Mouse (Mus musculus): ENCODE measurements at regions not wholly inside any gene's neighbourhood (a gene's known extent, or its start where the extent isn't known, plus 50 kb on each side); places are given as distances from the start of the nearest gene placed in this dataset.

DNA sequence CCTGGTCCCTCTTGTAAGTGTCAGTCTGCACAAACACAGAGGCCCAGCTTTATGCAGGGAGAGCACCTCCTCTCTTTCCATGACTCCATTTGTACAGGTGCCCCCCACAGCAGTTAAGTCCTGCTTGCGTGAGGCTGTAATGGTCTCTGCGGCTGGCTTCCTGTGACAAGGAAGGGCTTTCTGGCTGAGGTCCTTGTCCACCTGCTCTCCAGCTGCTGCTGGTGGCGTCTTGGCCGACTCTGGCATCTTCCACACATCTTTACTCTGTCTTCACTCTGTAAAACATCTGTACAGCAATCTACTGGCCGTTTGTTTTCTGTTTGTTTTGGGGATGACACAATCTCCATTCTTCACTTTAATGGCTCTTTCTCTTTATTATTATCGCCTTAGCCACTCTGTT is 60.8 kb downstream of the Rpusd4 start:
- no peak for DNase-seq (ENCODE audit: low spot score in 2 of 2)

DNA sequence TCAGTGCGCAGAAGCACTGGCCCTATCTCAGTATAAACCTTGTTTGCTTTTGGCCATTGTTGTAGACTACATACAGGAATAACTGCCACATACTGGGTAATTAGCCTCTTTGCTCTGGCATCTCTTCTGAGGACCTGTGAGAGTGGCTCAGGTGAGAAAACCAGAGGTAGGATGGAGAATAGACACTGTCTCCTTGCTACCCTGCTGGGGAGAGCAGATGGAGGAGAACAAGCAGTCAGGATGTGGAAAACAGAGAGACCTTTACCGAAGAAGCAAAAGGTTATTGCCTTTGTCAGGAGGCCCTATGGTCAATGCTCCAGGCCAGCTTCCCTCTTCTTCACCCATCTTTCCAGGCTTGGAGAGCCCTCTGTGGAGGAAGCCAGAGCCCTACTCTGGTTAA is 62.7 kb downstream of the Rpusd4 start:
- no peak for DNase-seq (ENCODE audit: low spot score in 2 of 2)

DNA sequence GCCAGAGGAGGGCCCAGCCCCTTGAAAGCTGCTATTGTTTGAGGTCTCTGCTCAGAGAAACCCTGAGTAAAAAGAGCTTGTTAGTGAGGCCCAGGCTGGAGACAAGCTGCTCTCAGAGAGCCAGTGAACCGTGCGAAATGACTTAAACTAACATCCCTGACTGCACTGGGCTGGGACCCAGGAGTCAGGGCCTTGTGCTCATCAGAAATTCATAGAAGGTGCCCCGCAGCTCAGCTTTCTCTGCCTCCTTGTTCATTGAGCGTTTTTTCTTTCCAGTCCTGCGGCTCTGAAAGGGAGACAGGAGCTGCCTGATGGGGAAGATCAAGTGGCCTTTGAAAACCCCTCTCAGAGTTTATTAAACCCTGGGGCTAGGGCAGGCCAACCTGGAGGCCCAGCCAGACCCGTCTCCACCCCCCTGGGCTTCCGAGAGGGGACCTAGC is 63.6 kb downstream of the Rpusd4 start:
- DNase-seq (ENCODE audit: low spot score in 2 of 2): no peak

DNA sequence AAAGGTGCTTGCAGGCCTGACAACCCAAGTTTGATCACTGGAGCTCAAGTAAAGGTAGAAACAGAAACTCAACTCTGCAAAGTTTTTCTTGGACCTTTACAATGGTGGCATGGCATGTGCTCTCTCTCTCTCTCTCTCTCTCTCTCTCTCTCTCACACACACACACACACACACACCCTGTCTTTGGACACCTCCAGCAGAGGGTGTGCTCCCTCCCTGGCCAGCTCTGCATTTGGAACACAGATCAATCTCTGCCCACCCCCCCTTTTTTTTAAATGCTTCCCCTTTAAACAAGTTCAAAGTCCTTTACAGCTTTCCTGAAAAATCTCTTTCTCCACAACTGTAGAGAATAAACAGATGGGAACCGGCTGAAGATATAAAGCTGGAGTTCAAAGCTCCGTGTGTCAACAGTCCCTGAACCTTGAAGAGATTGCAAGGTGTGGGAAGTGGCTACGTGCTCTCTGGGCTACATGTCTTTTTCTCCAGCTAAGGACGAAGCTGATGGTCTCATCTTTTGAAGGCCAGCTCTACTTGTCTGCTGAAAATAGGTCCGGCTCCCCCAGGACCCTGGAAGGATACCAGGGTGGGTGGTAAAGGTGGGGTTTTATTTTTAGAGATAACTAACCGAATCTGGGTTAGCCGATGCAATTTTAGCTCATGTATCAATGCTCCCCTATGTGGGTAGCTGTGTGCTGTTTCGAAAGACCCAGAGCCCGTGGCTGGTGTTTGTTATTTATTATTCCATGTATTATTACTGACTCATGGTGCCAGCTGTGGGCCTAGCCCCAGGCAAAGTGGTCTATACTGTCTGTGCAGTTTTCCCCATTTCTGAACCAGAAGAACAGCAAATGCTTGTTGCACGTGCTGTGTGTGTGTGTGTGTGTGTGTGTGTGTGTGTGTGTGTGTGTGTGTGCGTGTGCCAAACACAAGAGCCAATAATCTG is 65.3 kb downstream of the Rpusd4 start:
- no peak for DNase-seq (ENCODE audit: low spot score in 2 of 2)

DNA sequence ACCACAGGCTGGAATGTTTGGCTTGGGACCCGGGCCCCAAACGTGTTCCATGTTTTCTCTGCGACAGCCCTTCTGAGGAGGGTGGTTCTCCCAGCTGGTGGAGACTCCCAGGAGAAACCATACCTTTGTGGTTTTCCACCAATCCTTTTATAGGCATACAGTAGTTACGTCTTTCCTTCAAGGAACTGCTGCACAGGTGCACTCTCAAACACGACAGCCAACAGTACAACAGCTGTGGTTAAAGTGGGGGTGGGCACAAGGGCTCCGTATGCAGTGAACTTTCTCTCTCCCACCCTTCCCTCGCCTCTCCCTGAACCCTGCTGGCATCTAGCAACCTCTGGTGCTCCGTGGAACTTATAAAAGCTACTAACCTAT is 66.0 kb downstream of the Rpusd4 start:
- no peak for DNase-seq (ENCODE audit: low spot score in 2 of 2)

DNA sequence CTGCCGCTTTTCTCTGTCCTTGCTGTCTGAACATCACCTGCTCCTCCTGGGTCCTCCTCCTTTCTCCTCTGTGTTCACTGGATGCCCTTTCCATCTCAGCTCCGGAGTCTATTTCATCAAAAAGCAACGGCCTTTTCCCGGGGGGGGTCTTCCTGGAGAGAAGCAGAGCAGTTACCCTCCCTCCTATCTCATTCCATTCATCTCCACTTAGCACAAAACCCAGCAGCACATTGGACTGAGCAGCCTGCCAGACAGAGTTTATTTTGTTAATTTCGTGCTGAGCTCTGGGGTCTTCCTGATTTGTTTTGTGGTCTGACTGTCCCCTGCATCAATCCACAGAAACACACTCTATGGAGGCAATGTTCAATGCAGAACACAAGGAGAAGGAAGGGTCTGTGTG is 66.9 kb downstream of the Rpusd4 start:
- no peak for DNase-seq (ENCODE audit: low spot score in 2 of 2)

DNA sequence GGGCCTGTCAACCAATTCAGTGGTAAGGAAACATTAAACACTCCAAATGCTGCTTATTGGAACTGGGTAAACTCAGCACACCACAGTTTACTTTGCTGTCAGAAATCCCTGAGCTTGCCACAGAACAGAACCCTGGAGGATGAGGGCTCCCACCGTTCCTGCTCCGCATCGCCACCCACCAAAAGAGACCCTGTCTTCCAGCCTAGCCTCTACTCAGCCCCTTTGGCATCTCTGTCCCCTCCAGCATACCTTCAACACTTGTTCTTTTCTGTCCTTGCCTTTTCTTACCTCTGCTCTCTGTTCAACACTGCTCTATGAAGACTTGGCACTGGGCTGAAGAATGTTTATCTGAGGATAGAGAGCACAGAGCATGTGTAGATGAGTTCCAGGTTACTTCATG is 67.5 kb downstream of the Rpusd4 start:
- DNase-seq (ENCODE audit: low spot score in 2 of 2): no peak

DNA sequence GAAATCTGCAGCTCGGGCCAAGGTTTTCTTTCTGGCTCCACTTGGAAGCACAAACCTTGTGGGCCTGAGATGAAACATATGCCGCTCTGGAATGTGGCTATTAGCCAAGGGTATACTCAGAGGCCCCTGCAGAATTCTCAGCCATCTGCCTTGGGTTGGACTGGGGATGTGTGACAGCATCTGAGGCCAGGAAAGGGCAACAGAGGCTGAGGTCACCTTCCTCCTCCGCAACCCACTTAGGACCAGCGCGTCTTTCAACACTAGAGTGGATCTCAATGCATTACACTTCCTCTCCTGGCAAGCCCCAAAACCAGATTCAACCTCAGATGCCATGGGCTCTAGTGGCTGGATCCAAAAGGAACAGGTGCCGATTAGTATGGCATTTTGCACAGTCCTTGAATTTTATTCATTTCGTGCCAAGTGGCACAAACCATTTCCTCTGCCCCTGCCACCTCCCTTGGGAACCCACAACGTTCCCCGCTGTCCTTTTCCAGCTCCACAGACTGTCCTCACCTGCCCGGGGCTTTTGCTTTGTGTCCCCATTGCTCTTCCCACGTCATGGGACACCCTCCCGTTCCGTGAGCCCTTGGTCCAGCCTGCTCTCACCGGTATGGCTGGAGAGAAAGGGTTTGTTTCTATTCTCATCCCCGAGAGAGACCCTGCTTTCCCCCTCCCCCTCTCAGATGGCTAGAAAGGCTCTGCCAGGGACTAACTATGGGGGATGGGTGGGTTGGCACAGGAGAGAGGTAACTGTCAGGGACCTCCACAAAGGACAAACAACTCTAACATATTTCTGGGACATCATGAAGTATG is 68.4 kb downstream of the Rpusd4 start:
- peak in 1 of 2 experiments; percentile 26 for DNase-seq (ENCODE audit: low spot score in 2 of 2)

DNA sequence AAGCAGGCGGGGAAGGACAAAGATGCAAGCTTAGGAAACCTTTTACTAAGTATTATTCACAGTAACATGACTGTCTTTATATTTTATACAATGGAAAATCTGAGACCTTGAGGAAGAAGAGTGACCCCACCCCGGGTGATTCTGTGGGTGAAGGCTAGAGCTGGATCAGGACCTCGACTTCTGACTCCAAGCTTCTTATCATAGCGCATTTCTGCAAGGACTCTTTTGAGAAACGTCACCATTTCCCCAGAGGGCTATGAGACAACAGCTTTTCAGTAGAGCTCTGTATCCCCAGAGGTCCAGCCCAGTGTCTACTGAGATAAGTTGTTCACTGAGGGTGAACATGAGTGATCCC is 69.0 kb downstream of the Rpusd4 start:
- no peak for DNase-seq (ENCODE audit: low spot score in 2 of 2)

DNA sequence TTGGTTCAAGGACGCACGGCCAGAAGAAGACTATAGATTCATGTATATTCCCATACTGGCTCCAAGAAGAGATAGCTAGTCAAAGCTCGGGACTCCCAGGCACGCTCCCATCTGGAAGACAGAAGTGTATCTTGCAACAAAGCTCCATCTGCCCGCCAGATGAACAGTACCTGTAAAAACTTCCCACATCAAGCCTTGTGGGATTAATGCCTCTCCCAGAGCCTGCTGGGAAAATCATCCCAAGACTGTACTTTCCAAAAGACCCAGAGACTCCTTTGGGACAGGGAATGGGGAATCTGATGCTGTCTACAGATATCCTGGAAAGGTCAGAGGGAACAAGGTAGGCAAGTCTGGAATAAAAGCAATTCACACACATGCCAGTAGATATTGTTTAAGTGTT is 71.2 kb downstream of the Rpusd4 start:
- no peak for DNase-seq (ENCODE audit: low spot score in 2 of 2)

DNA sequence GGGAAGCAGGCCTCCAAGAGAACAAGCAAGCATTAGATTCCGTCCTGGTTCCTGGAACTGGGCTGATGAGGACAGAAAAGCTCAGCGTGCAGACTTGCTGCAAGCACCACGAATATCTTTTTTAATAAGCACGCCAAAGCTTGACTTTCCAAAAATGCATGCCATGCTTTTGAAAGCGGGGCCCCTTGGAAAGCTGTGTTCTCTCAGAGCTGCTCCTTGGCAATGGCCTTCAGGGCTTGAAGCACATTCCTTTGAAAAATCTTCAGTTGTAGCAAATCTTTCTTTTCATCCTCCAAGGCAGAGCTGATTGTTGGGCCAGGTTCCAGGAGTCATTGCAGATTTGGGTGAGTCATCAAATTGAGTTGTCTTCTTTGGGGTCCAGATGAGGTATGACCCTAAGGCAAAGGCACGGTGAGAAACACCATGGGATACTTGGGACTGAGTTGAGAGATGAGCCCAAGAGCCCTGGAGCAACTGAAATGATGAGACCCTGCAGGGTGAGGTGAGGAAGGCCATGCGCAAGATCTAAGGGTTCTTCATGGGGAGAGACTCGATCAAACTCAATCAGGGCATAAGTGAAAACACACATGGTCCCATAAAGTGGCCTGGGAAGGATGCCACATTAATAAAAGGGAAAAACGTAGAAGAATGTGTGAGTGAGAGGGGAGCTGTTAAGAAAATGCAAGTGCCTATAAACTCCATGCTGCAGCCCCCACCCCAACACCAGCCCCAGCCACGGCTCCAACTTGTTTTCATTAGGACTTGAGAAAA is 72.0 kb downstream of the Rpusd4 start:
- DNase-seq (ENCODE audit: low spot score in 2 of 2): no peak

DNA sequence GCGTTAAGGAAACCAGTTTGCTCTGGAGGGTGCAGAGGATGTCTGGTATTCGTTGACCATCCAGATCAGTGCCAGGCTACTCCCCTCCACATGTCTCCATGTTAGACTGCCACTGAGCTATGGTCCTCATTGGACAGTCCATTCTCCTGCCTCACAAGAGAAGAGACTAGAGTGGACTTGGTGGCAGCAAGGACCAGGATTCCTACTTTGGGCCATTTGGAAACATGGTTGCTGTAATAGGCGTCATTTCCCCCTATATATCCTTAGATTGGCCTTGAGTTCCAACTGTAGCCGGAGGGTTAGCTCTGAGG is 72.6 kb downstream of the Rpusd4 start:
- DNase-seq (ENCODE audit: low spot score in 2 of 2): no peak

DNA sequence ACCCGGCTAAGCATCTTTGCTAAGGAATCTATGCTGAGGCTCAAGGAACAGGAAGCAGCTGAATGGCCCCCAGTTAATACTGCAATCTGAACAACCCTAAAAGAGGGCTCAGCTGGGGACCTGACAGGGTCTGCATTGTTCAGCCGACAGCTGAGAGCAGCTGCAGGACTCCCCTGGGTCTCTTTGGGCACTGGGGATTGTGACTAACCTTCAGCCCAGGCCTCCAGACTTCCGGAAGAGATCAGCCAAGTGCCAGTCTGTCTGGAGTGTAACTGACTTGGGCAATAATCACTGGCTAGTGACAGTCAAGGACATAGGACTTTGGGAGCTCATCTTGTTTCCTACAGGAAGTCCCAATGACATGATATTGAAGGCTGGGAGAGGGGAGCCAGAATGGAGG is 73.1 kb downstream of the Rpusd4 start:
- no peak for DNase-seq (ENCODE audit: low spot score in 2 of 2)

DNA sequence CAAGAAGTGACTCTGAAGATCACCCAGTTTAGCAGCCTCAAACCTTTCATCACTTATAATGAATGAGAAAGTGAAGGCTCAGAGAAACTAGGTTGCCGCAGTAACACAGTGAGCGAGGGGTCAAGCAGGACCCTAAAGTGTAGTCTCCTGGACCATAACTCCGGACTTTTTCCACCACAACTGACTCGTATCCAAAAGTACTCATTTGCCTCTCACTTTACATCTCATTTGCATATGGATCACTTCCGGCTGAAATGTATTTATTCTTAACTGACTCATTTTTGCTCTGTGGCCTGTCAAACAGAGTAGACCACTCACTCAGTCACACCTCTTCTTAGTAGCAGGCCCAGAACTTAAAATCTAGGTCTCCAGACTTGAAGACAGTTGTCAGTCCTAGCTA is 73.7 kb downstream of the Rpusd4 start:
- DNase-seq (ENCODE audit: low spot score in 2 of 2): no peak

DNA sequence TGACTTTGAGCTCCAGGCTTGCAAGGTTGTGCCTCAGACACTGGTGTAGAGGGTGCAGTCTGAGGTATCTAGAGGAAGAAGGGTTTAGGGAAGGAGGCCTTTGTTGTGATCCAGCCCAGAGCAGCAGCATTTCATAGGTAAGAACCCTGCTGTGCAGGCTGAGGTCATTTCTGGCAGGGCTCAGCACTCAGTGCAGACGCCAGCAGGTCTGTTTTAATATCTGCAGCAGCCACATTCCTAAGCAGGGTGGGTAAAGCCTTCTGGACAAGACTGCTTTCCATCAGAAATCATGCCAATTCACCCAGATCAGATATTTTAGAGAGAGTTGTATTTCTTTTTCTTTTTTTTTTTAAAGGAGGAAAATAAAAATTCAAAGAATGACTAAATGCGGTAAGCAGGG is 74.8 kb downstream of the Rpusd4 start:
- DNase-seq (ENCODE audit: low spot score in 2 of 2): no peak

DNA sequence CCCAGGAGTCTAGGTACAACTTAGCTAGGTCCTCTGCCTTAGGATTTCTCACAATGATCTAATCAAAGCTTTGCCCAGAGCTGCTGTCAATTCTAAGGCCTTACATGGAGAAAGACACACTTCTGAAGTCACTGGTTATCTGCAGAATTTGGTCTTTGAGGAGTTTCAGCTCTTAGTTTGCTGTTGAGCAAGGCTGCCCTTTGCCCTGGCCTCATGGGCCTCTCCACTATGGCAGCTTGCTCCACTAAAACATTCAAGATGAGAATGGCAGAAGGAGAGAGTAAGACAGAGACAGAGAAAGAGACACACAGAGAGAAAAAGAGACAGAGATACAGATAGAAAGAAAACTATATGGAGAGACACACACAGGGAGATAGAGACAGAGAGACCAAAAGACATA is 75.7 kb downstream of the Rpusd4 start:
- DNase-seq (ENCODE audit: low spot score in 2 of 2): no peak

DNA sequence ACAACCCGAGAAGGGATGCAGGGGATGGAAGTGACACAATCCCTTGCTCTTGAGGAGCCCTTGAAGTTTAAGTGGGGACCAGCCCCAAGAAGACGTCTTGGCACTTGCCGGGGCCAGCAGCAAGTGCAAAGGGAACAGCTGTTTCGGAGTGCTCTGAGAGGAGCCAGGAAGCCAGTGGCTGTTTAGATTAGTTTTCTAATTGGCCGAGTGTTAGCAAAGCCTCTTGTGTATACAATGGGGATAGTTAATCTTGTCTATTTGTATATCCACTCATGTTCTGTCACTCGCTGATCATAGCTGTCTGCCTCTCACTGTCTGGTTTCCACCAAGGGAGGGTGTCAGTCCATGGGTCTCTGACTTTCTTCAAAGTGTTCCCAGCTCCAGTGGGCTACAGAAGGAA is 76.6 kb upstream of the Cdon start:
- DNase-seq (ENCODE audit: low spot score in 2 of 2): no peak

DNA sequence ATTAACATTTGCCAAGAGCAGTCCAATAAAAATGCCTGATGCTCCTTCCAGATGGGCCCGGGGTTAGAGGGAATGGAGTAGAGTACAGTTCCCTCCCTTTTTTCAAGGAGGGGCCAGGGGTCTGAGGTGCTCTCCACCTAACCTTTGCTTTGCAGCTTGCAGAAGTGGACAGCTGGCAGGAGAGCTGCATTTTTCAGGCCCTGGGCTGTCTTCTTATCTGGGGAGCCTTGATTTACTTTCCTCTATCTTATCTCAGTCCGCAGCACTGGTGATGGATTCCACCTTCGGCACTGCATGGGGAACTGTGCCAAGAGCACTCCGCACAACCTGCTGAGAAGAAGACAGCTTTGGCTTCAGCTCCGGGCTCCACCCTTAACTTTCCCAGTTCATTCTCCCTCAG is 74.5 kb upstream of the Cdon start:
- DNase-seq (ENCODE audit: low spot score in 2 of 2): no peak

DNA sequence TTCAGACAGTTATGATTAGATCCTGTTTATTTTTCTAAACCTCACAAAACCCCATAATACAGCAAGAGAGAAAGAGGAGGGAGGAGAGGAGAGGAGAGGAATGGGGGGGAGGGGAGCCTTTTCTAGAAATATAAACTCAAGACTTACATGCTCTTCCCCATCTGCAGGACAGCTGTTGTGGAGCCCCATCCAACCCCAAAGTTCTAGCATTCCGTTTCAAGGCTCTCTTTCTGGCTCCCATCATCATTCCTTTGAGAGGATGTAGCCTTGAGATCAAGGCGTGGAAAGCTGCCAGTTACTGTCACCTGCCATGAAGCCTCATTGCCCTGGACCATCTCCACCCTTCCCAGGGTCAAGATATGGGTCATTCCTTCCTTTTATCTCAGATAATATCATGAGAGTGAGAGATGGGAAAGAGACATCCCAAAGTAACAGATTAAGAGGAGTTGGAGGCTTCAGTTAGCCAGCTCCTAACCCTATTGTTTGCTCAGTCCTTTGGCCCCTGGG is 70.8 kb upstream of the Cdon start:
- DNase-seq (ENCODE audit: low spot score in 2 of 2): no peak

DNA sequence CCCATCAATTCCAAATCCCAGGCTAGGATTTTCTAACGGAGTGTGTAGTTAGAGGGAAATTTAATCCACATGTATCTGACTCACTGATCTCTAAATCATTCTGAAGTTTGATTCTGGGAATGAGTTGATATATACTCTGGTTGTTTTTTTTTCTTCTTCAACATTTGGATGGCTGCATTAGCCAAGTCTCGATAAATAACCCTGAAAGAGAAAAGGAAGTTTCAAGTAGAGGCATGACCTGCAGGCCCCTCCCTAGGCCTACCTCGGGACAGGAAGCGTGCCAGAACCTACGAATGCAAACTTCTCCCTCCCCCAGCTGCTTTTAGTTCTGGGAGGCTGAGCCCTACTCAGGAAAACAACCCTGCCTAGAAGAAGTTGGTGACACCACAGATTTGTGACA is 69.4 kb upstream of the Cdon start:
- DNase-seq (ENCODE audit: low spot score in 2 of 2): no peak

DNA sequence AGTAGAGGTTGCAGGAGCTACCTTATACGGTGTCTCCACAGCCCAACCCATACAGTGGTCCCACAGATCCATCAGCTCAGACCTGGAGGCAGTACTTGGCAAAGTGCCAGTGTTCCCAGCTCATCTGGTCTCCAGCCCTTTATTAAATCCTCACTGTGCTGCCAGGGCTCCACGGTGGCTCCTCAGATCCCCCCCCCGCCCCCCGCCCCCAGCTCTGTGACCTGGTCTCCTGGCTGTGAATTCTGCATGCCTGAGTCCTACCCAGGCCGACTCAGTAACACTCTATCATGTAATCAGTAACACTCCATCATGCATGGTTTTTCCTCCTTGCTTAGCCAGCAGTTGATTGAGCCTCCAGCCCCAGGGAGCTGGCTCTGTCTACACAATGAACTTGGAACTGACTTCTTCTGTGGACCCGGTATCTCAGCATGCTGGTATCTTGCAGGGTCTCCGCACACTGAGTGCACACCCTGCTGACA is 66.2 kb upstream of the Cdon start:
- DNase-seq (ENCODE audit: low spot score in 2 of 2): no peak

DNA sequence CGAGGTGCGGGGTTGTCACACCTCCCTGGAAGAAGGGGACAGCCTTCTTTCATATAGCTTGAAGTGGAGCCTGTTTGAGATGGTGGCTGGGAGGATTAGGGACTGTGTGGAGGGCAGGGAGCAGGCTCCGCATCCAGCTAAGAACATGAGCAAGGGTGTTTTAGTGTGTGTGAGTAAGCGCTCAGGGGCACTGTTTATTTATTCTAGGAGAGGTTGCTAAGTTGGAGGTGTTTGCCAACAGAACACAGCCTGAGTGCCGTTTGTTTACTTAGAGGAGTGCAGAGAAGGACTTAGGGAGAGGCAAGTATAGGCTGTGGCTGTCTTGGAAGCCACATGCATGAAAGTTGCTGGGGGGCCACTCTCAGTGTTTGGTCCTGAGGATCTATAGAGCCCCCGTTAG is 61.2 kb upstream of the Cdon start:
- no peak for DNase-seq (ENCODE audit: low spot score in 2 of 2)

Measured in adrenal gland, postnatal 4 days (tissue).